ENCODE assay signal across 22 mouse cellular contexts in the genomic region with DNA sequence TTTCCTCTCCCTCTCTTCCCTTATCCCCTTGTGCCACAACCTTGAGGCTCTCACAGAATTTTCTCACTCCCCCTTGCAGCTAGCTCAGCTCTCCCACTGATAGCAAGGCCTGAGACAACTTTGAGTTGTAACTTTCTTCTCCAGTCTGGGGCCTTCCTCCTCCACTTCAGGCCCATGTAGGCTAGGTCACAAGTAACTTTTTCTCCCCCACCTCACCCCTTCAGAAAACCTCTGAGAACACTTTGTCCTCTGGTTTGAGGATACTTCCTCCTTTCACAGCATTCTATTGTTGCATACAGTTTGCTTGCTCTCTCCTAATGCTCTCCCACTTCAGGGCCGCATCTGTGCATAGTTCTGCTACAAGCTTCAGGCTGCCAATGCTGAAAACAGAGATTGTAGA. TPM values are rescaled to one million over a fixed set of nuclear protein-coding genes. Genes with fewer than 3 reads are reported as not detected.
A peak's percentile ranks its signal among the peaks of the same experiment; 100 is the strongest.
DNase-seq lines count a peak whose midpoint lies in the region; ATAC-seq and TF ChIP-seq lines count a peak whose summit lies in the region.
"Had no signal": no experiment of that assay in that cellular context is flagged by ENCODE, and none has a peak within 500 bp of the region (broad histone marks: within the 10 kb centered on the region; RNA-seq: fewer than 3 reads in every experiment).

No protein-coding gene starts in this region.

- no peak overlapping the region for H3K4me2 ChIP-seq in intestine, embryonic 15.5 days (replicated peaks)
- H3K4me2 ChIP-seq: embryonic facial prominence, embryonic 12.5 days; forebrain, embryonic 13.5 days; hindbrain, embryonic 12.5 days; liver, embryonic 11.5 days; lung, embryonic 14.5 days; stomach, embryonic 15.5 days had no signal

- no peak overlapping the region for H3K9ac ChIP-seq in intestine, embryonic 15.5 days
- H3K9ac ChIP-seq: embryonic facial prominence, embryonic 12.5 days; forebrain, embryonic 13.5 days; hindbrain, embryonic 12.5 days; lung, embryonic 14.5 days; stomach, embryonic 15.5 days had no signal

- DNase-seq in layer of hippocampus, adult 9-11 months = peak; percentile 66
- DNase-seq in layer of hippocampus, adult 2 months (ENCODE audit: low spot score in 2 of 2) = no peak
- DNase-seq in spleen, postnatal 36 days (ENCODE audit: low spot score in 2 of 2) = peak; percentile 65 to 79
- DNase-seq in spleen, adult 12 weeks (ENCODE audit: low spot score) = no peak
- DNase-seq: adrenal gland, postnatal 36 days; cerebellum, adult 9-10 months; gastrocnemius, postnatal 10 days; kidney, adult 8-10 months; kidney, postnatal 14 days; lung, embryonic 14.5 days had no signal

- H3K4me3 ChIP-seq in layer of hippocampus, adult 2 months = no peak overlapping the region
- H3K4me3 ChIP-seq in bone marrow macrophage, adult 2 months (ENCODE audit: insufficient read depth, low read length) = no peak overlapping the region
- no peak overlapping the region for H3K4me3 ChIP-seq in intestine, embryonic 15.5 days (replicated peaks)
- H3K4me3 ChIP-seq: embryonic facial prominence, embryonic 12.5 days; erythroblast, embryonic 14.5 days; forebrain, embryonic 13.5 days; hindbrain, embryonic 12.5 days; limb, embryonic 10.5 days; stomach, embryonic 15.5 days had no signal

- 90% methylated on average over 1 of the region's 1 CpGs for WGBS in intestine, embryonic 15.5 days

- H3K9me3 ChIP-seq in intestine, embryonic 15.5 days = no peaks in the 10 kb centered on the region
- H3K9me3 ChIP-seq: embryonic facial prominence, embryonic 12.5 days; forebrain, embryonic 13.5 days; G1E; hindbrain, embryonic 12.5 days; limb, embryonic 10.5 days; stomach, embryonic 15.5 days had no signal

- TF ChIP-seq POLR2A in bone marrow macrophage, adult 2 months (IDR thresholded peaks at IDR 0.05; ENCODE audit: borderline replicate concordance, low read depth, low read length) = no peak

- H3K27ac ChIP-seq in layer of hippocampus, adult 2 months = no peak overlapping the region
- H3K27ac ChIP-seq in bone marrow macrophage, adult 2 months (ENCODE audit: insufficient read depth, low read depth, low read length) = peak overlapping the region; percentile 87
- no peak overlapping the region for H3K27ac ChIP-seq in intestine, embryonic 15.5 days
- H3K27ac ChIP-seq: embryonic facial prominence, embryonic 12.5 days; forebrain, embryonic 13.5 days; hindbrain, embryonic 12.5 days; limb, embryonic 10.5 days; stomach, embryonic 15.5 days had no signal

- TF ChIP-seq CTCF in layer of hippocampus, adult 2 months (conservative IDR thresholded peaks at IDR 0.05) = no peak
- TF ChIP-seq CTCF in bone marrow macrophage, adult 2 months (IDR thresholded peaks at IDR 0.05; ENCODE audit: low read depth, low read length) = no peak

- no peaks in the 10 kb centered on the region for H3K36me3 ChIP-seq in intestine, embryonic 15.5 days
- H3K36me3 ChIP-seq: embryonic facial prominence, embryonic 12.5 days; G1E; hindbrain, embryonic 12.5 days; limb, embryonic 10.5 days; stomach, embryonic 15.5 days had no signal

- ATAC-seq in monocyte, adult 5-6 weeks (replicated peaks; ENCODE audit: insufficient number of reproducible peaks, low FRiP score, low TSS enrichment, poor library complexity, severe bottlenecking) = 0 out of 2 replicates have a peak, but pooled peaks have one; percentile 2
- ATAC-seq in intestine, embryonic 15.5 days = no peak
- no peak for ATAC-seq in CD4-positive, CD25-positive, alpha-beta regulatory T cell, adult 4 months
- ATAC-seq: forebrain, embryonic 13.5 days had no signal

- H3K4me1 ChIP-seq in bone marrow macrophage, adult 2 months (ENCODE audit: control insufficient read depth, insufficient read depth, low read length) = peaks cover 55% of the 10 kb centered on the region
- no peaks in the 10 kb centered on the region for H3K4me1 ChIP-seq in intestine, embryonic 15.5 days (replicated peaks)
- H3K4me1 ChIP-seq: embryonic facial prominence, embryonic 12.5 days; forebrain, embryonic 13.5 days; hindbrain, embryonic 12.5 days; limb, embryonic 10.5 days; stomach, embryonic 15.5 days had no signal

- H3K27me3 ChIP-seq in intestine, embryonic 15.5 days (replicated peaks) = no peaks in the 10 kb centered on the region
- H3K27me3 ChIP-seq: embryonic facial prominence, embryonic 12.5 days; forebrain, embryonic 13.5 days; hindbrain, embryonic 12.5 days; stomach, embryonic 15.5 days had no signal

RNA-seq across cellular contexts. Expression of a gene that starts 4.4 kb away (rescaled TPM):
- 100 to 1,000 TPM; 118 to 120 TPM for total RNA-seq in layer of hippocampus, adult 2 months (2021)
- 61.2 and 67.9 TPM in 2 replicates for polyA plus RNA-seq in bone marrow macrophage, adult 2 months (2012; ENCODE audit: insufficient read depth, insufficient read length, missing spikeins)
- 148 to 217 TPM (median 199 TPM) in 3 replicates for total RNA-seq in monocyte, adult 5-6 weeks (2017)
- polyA plus RNA-seq in intestine, embryonic 15.5 days (2015; fragmentation: Nextera tagmentation; extraction: Ambion mirVana) = 26.6 and 30.6 TPM in 2 replicates
- 10 to 100 TPM; 28.0 to 35.3 TPM for polyA plus RNA-seq in CD4-positive, CD25-positive, alpha-beta regulatory T cell, adult 4 months (2017; shearing (Covaris generic))

RNA-seq across cellular contexts. Expression of a gene that starts 58.0 kb away (rescaled TPM):
- 1 to 10 TPM; 4.2 to 4.9 TPM for total RNA-seq in layer of hippocampus, adult 2 months (2021)
- 6.6 and 7.2 TPM in 2 replicates for polyA plus RNA-seq in bone marrow macrophage, adult 2 months (2012; ENCODE audit: insufficient read depth, insufficient read length, missing spikeins)
- total RNA-seq in monocyte, adult 5-6 weeks (2017) = 1.9 to 6.3 TPM (median 6.0 TPM) in 3 replicates
- polyA plus RNA-seq in intestine, embryonic 15.5 days (2015; fragmentation: Nextera tagmentation; extraction: Ambion mirVana) = 78.8 and 84.8 TPM in 2 replicates
- not detected for polyA plus RNA-seq in CD4-positive, CD25-positive, alpha-beta regulatory T cell, adult 4 months (2017; shearing (Covaris generic))

Comparison
In these comparisons a context has a peak if more than half of its experiments do, and no peak if none do; other contexts are left out.
1. DNase-seq: peak in layer of hippocampus, adult 9-11 months (single experiment) and spleen, postnatal 36 days (2 of 2); none in layer of hippocampus, adult 2 months (0 of 2) and spleen, adult 12 weeks (single experiment).